Mouse (Mus musculus) layer of hippocampus, postnatal 25 days (tissue): ENCODE data around the gene Prr15l. TPM values are rescaled to one million over a fixed set of nuclear protein-coding genes. Genes with fewer than 3 reads are reported as not detected.

Experiments
- DNase-seq, 2 experiments: peaks; one replicate each; pipeline ENCODE4 v3.0.0; 2022; ENCODE audit warnings: mixed read lengths in 2 of 2, low spot score in 1 of 2; ENCODE audit errors: extremely low spot score in 1 of 2
- total RNA-seq, 2 experiments: library from RNA; stranded (reverse); gene quantifications; 2 replicates each; pipeline ENCODE4 v1.2.3; 2021

Prr15l gene
- total RNA-seq, 2 experiments from 2014 or later: not detected

- DNase-seq: no peak
Measured at GRCm38 (mm10) chr11:96917415-96917814, 10.5 kb upstream of the Prr15l start.

GRCm38 (mm10) chr11:96919003-96919402, 8.9 kb upstream of the Prr15l start:
- DNase-seq: no peak

- no peak for DNase-seq
Measured at GRCm38 (mm10) chr11:96924861-96925260, 3.0 kb upstream of the Prr15l start.

- DNase-seq: no peak
Measured at GRCm38 (mm10) chr11:96925469-96926148, 2.3 kb upstream of the Prr15l start.

- DNase-seq: no peak
Measured at GRCm38 (mm10) chr11:96926587-96926986, 1.3 kb upstream of the Prr15l start.

GRCm38 (mm10) chr11:96928691-96929090, 787 bp downstream of the Prr15l start:
- no peak for DNase-seq

GRCm38 (mm10) chr11:96929096-96929765, 1.3 kb downstream of the Prr15l start:
- DNase-seq: no peak

GRCm38 (mm10) chr11:96929766-96930331, 1.9 kb downstream of the Prr15l start:
- DNase-seq: no peak

GRCm38 (mm10) chr11:96931327-96932062, 3.6 kb downstream of the Prr15l start:
- DNase-seq: no peak

- no peak for DNase-seq
Measured at GRCm38 (mm10) chr11:96933562-96934276, 5.8 kb downstream of the Prr15l start.

- DNase-seq: no peak
Measured at GRCm38 (mm10) chr11:96934921-96935356, 7.0 kb downstream of the Prr15l start.

GRCm38 (mm10) chr11:96935872-96936650, 8.2 kb downstream of the Prr15l start:
- no peak for DNase-seq

- DNase-seq: no peak
Measured at GRCm38 (mm10) chr11:96937549-96938425, 9.9 kb downstream of the Prr15l start.

GRCm38 (mm10) chr11:96938426-96938800, 10.5 kb downstream of the Prr15l start:
- DNase-seq: no peak

GRCm38 (mm10) chr11:96940578-96941465, 12.9 kb downstream of the Prr15l start:
- no peak for DNase-seq

- DNase-seq: no peak
Measured at GRCm38 (mm10) chr11:96941989-96942590, 14.2 kb downstream of the Prr15l start.

GRCm38 (mm10) chr11:96943746-96944304, 15.9 kb downstream of the Prr15l start, which contains the start of gene Pnpo:
Gene Pnpo (minus strand): TSS chr11:96943986.
- DNase-seq: peak; percentile 62 to 69
